Mouse (Mus musculus) heart, adult 2 months (tissue): Measurements from ENCODE around the gene Ptprn2. TPM values are rescaled to one million over a fixed set of nuclear protein-coding genes. Genes with fewer than 3 reads are reported as not detected.

Experiments used
- DNase-seq, 2 experiments: peaks; one replicate each; pipeline ENCODE4 v3.0.0; 2021
- H3K27ac ChIP-seq: fragments of 200-600 bp; 2 replicates; pipeline ENCODE4 v1.8.1; 2022
- H3K27me3 ChIP-seq: fragments of 200-500 bp; 2 replicates; pipeline ENCODE4 v1.6.1; 2012; ENCODE audit warnings: mild to moderate bottlenecking, low read length, inconsistent platforms, mixed read lengths; ENCODE audit not compliant: control insufficient read depth, insufficient read depth
- H3K36me3 ChIP-seq: fragments of 200-500 bp; 2 replicates; pipeline ENCODE4 v1.6.1; 2012; ENCODE audit warnings: low read length, inconsistent platforms; ENCODE audit not compliant: control insufficient read depth, insufficient read depth
- H3K4me1 ChIP-seq: fragments of 200-500 bp; 2 replicates; pipeline ENCODE4 v1.6.1; 2011; ENCODE audit warnings: low read length; ENCODE audit not compliant: control insufficient read depth, insufficient read depth
- H3K4me3 ChIP-seq: fragments of 200-600 bp; 2 replicates; pipeline ENCODE4 v1.8.1; 2022
- H3K79me2 ChIP-seq: fragments of 200-500 bp; replicated peaks from 2 replicates; pipeline ENCODE4 v1.6.1; 2012; ENCODE audit warnings: mild to moderate bottlenecking, inconsistent platforms, low read length, moderate library complexity, mixed read lengths; ENCODE audit not compliant: control insufficient read depth, insufficient read depth
- H3K9ac ChIP-seq: fragments of 200-500 bp; 2 replicates; pipeline ENCODE4 v1.6.1; 2012; ENCODE audit warnings: low read depth, mild to moderate bottlenecking, control low read depth, inconsistent platforms, low read length, mixed read lengths
- CTCF ChIP-seq: fragments of 200-600 bp; IDR thresholded peaks from 2 replicates; pipeline ENCODE4 v1.8.1; 2022; ENCODE audit warnings: antibody characterized with exemption, mild to moderate bottlenecking, moderate library complexity
- EP300 ChIP-seq: fragments of 200-500 bp; IDR thresholded peaks from 2 replicates; pipeline ENCODE4 v1.6.1; 2011; ENCODE audit warnings: low read depth, low read length, control low read depth; ENCODE audit not compliant: insufficient read depth
- POLR2A ChIP-seq: fragments of 200-500 bp; IDR thresholded peaks from 2 replicates; pipeline ENCODE4 v1.6.1; 2011; ENCODE audit warnings: mild to moderate bottlenecking, low read depth, low read length, control low read depth; ENCODE audit not compliant: insufficient read depth
- WGBS: fragments of 180-500 bp; shearing (Covaris S2); methylation state at CpG from one replicate; pipeline ENCODE4 v1.1.7; 2018; 5-methylcytosine and 5-hydroxymethylcytosine counted together
- intact Hi-C: fragments of 180-260 bp; cut with DNase I; formaldehyde crosslinking; loops from one replicate; pipeline ENCODE4 v1.15.1; 2025
- polyA plus RNA-seq: library from polyadenylated mRNA; depleted of rRNA; stranded (reverse); fragments of >200 nt; gene quantifications from 2 replicates; pipeline ENCODE4 v1.2.3, GENCODE M21; 2012
- total RNA-seq, 2 experiments: library from RNA; stranded (reverse); gene quantifications; 2 replicates each; pipeline ENCODE4 v1.2.3; 2021

Ptprn2 gene
- total and polyA plus RNA-seq, 3 experiments: 0.21 to 0.23 TPM; not detected in 1

GRCm38 (mm10) chr12:116978201-116978600 is 492.7 kb downstream of the Ptprn2 start:
- no peaks in the 10 kb centered on the region for H3K4me1 ChIP-seq
- no peaks in the 10 kb centered on the region for H3K27me3 ChIP-seq
- DNase-seq: no peak
- no peak for TF ChIP-seq EP300
- peak; percentile 31 for TF ChIP-seq CTCF
- no peak for TF ChIP-seq POLR2A
- WGBS: 86% methylated on average over 6 of the region's 6 CpGs
- no peak overlapping the region for H3K27ac ChIP-seq
- intact Hi-C loops: no loop called here
- no peaks in the 10 kb centered on the region for H3K79me2 ChIP-seq
- no peak overlapping the region for H3K4me3 ChIP-seq
- no peak overlapping the region for H3K9ac ChIP-seq
- no peaks in the 10 kb centered on the region for H3K36me3 ChIP-seq

- H3K4me3 ChIP-seq: no peak overlapping the region
- TF ChIP-seq EP300: no peak
- TF ChIP-seq CTCF: no peak
- TF ChIP-seq POLR2A: no peak
- intact Hi-C loops: no loop called here
- no peaks in the 10 kb centered on the region for H3K36me3 ChIP-seq
- no peak overlapping the region for H3K9ac ChIP-seq
- no peaks in the 10 kb centered on the region for H3K27me3 ChIP-seq
- WGBS: 80% methylated on average over 1 of the region's 1 CpGs
- H3K4me1 ChIP-seq: no peaks in the 10 kb centered on the region
- H3K27ac ChIP-seq: no peak overlapping the region
- no peaks in the 10 kb centered on the region for H3K79me2 ChIP-seq
- DNase-seq: no peak
Observed at GRCm38 (mm10) chr12:116981315-116981714, 495.8 kb downstream of the Ptprn2 start.

- intact Hi-C loops: no loop called here
- no peak overlapping the region for H3K9ac ChIP-seq
- WGBS: 61% methylated on average over 10 of the region's 10 CpGs
- H3K36me3 ChIP-seq: no peaks in the 10 kb centered on the region
- no peaks in the 10 kb centered on the region for H3K4me1 ChIP-seq
- no peaks in the 10 kb centered on the region for H3K79me2 ChIP-seq
- TF ChIP-seq POLR2A (no peak), EP300 (no peak), CTCF (no peak)
- no peak overlapping the region for H3K27ac ChIP-seq
- no peak overlapping the region for H3K4me3 ChIP-seq
- DNase-seq: no peak
- no peaks in the 10 kb centered on the region for H3K27me3 ChIP-seq
Observed at GRCm38 (mm10) chr12:116989144-116989543, 503.6 kb downstream of the Ptprn2 start.

GRCm38 (mm10) chr12:117001546-117002148 is 516.1 kb downstream of the Ptprn2 start:
- Histone ChIP-seq H3K79me2 (no peaks in the 10 kb centered on the region), H3K36me3 (no peaks in the 10 kb centered on the region), H3K27ac (no peak overlapping the region), H3K4me3 (no peak overlapping the region), H3K9ac (no peak overlapping the region), H3K27me3 (no peaks in the 10 kb centered on the region), H3K4me1 (no peaks in the 10 kb centered on the region)
- DNase-seq: no peak
- TF ChIP-seq POLR2A: no peak
- TF ChIP-seq CTCF: no peak
- TF ChIP-seq EP300: no peak
- WGBS: 66% methylated on average over 2 of the region's 2 CpGs
- intact Hi-C loops: no loop called here

GRCm38 (mm10) chr12:117016753-117017595 is 531.5 kb downstream of the Ptprn2 start:
- 75% methylated on average over 15 of the region's 15 CpGs for WGBS
- no peak for DNase-seq
- intact Hi-C loops: no loop called here
- no peaks in the 10 kb centered on the region for H3K79me2 ChIP-seq
- no peak overlapping the region for H3K4me3 ChIP-seq
- no peak overlapping the region for H3K27ac ChIP-seq
- TF ChIP-seq POLR2A: no peak
- TF ChIP-seq EP300: no peak
- TF ChIP-seq CTCF: no peak
- H3K9ac ChIP-seq: no peak overlapping the region
- no peaks in the 10 kb centered on the region for H3K27me3 ChIP-seq
- H3K36me3 ChIP-seq: no peaks in the 10 kb centered on the region
- H3K4me1 ChIP-seq: no peaks in the 10 kb centered on the region

GRCm38 (mm10) chr12:117017912-117018311 is 532.4 kb downstream of the Ptprn2 start:
- H3K9ac ChIP-seq: no peak overlapping the region
- H3K27ac ChIP-seq: no peak overlapping the region
- no peak for DNase-seq
- H3K79me2 ChIP-seq: no peaks in the 10 kb centered on the region
- 25% methylated on average over 2 of the region's 2 CpGs for WGBS
- TF ChIP-seq EP300 (no peak), CTCF (no peak), POLR2A (no peak)
- H3K4me3 ChIP-seq: no peak overlapping the region
- intact Hi-C loops: no loop called here
- no peaks in the 10 kb centered on the region for H3K27me3 ChIP-seq
- no peaks in the 10 kb centered on the region for H3K36me3 ChIP-seq
- no peaks in the 10 kb centered on the region for H3K4me1 ChIP-seq
